Mouse (Mus musculus) heart, embryonic 14.5 days (tissue): ENCODE data around the gene Olfr190. TPM values are rescaled to one million over a fixed set of nuclear protein-coding genes. Genes with fewer than 3 reads are reported as not detected.
"Not testable (repeated sequence)": the region's sequence is repeated elsewhere in the genome, so short reads cannot be mapped to it uniquely, and the experiment has no call there.

Experiments used
- ATAC-seq: fragments of 200-750 bp; cut with Nextera tagmentation; 2 replicates; pipeline ENCODE4 v1.8.0; 2017; ENCODE audit warnings: low read depth, moderate TSS enrichment; ENCODE audit not compliant: insufficient number of reproducible peaks, insufficient read depth, low FRiP score
- H3K27ac ChIP-seq, 2 experiments: fragments of 200-500 bp in 1 of 2; fragments of 300-500 bp in 1 of 2; sonication (generic) in 1 of 2; replicated peaks in 1 of 2; 2 replicates each; pipeline ENCODE4 v1.5.1; 2012 to 2014; ENCODE audit warnings: low read depth in 2 of 2, low read length in 2 of 2, control low read depth in 1 of 2, mild to moderate bottlenecking in 1 of 2, mixed read lengths in 1 of 2; ENCODE audit not compliant: control insufficient read depth in 1 of 2, insufficient read depth in 1 of 2
- H3K27me3 ChIP-seq: fragments of 300-500 bp; sonication (generic); 2 replicates; pipeline ENCODE4 v1.6.1; 2014; ENCODE audit warnings: mild to moderate bottlenecking, low read length, control low read depth; ENCODE audit not compliant: control insufficient read depth, insufficient read depth
- H3K36me3 ChIP-seq: fragments of 300-500 bp; sonication (generic); 2 replicates; pipeline ENCODE4 v1.6.1; 2014; ENCODE audit warnings: mild to moderate bottlenecking, control low read depth, low read length, mixed read lengths; ENCODE audit not compliant: control insufficient read depth, insufficient read depth
- H3K4me1 ChIP-seq, 2 experiments: fragments of 200-500 bp in 1 of 2; fragments of 300-500 bp in 1 of 2; sonication (generic) in 1 of 2; 2 replicates each; pipeline ENCODE4 v1.6.1; 2012 to 2014; ENCODE audit warnings: low read length in 2 of 2, control low read depth in 1 of 2, mixed read lengths in 1 of 2; ENCODE audit not compliant: control insufficient read depth in 2 of 2, insufficient read depth in 2 of 2
- H3K4me2 ChIP-seq: fragments of 300-500 bp; sonication (generic); 2 replicates; pipeline ENCODE4 v1.6.1; 2014; ENCODE audit warnings: mild to moderate bottlenecking, low read length
- H3K4me3 ChIP-seq, 2 experiments: fragments of 200-500 bp in 1 of 2; fragments of 300-500 bp in 1 of 2; sonication (generic) in 1 of 2; 2 replicates each; pipeline ENCODE4 v1.5.1; 2012 to 2014; ENCODE audit warnings: low read length in 2 of 2, mild to moderate bottlenecking in 2 of 2, control low read depth in 1 of 2, low read depth in 1 of 2, moderate library complexity in 1 of 2; ENCODE audit not compliant: control insufficient read depth in 1 of 2, insufficient read depth in 1 of 2
- H3K9ac ChIP-seq: fragments of 300-500 bp; sonication (generic); 2 replicates; pipeline ENCODE4 v1.6.1; 2014; ENCODE audit warnings: mild to moderate bottlenecking, low read length
- H3K9me3 ChIP-seq: fragments of 300-500 bp; sonication (generic); 2 replicates; pipeline ENCODE4 v1.6.1; 2016; ENCODE audit warnings: low read length, control low read depth; ENCODE audit not compliant: control insufficient read depth
- WGBS: fragments of 180-500 bp; shearing (Covaris S2); extraction: QIAGEN DNeasy Blood & Tissue Kit; methylation state at CpG from one replicate; pipeline ENCODE4 v1.1.7; 2014; 5-methylcytosine and 5-hydroxymethylcytosine counted together
- polyA plus RNA-seq: library from polyadenylated mRNA; unstranded; fragments of >200 nt; fragmentation: Nextera tagmentation; extraction: Ambion mirVana; gene quantifications from 2 replicates; pipeline ENCODE4 v1.2.1, GENCODE M21; 2014

Olfr190 gene
- polyA plus RNA-seq, 1 experiment from 2014 or later = not detected

DNA sequence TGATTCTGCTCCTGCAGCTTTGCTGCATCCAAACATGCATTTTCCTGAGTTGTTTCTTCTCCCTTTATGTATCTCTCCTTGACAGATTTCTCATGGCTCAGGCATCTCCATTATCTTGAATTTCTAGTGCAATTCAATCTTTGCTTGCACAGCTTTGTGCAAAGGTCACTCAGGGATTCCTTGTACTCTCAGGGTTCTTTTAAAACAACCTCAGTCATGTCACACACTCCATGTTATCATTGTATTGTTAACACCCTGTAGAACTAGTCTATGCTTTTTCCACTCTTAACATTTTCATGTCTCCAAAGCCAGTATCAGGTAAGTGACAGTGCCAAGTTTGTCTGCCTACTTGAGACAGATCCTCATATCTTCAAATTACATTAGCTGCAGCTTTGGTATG lies 6.0 kb downstream of the Olfr190 start:
- Histone ChIP-seq H3K4me1 (no peaks in the 10 kb centered on the region), H3K4me3 (no peak overlapping the region), H3K36me3 (no peaks in the 10 kb centered on the region), H3K9ac (no peak overlapping the region), H3K4me2 (no peak overlapping the region), H3K27me3 (no peaks in the 10 kb centered on the region), H3K9me3 (no peaks in the 10 kb centered on the region), H3K27ac (no peak overlapping the region)
- ATAC-seq = no peak

DNA sequence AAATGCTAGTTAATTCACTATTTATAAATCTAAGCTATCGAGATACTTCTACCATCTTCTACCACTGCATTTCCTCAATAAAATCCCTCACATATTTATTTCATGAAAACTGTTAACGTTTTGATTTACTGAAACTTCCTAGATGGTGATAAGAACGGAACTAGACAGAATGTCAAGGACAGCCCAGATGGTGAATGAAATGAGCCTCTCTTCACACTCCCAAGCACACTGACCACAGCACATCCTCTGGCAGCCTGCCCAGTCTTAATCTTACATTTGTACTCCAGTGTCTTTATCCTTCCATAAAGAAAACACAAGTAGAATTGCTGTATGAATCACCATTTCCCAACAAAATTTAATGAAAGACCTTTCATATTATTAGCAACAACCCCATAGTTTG lies 15.4 kb downstream of the Olfr190 start:
- not testable (repeated sequence) for H3K9ac ChIP-seq, H3K36me3 ChIP-seq, H3K27ac ChIP-seq, H3K4me1 ChIP-seq, H3K27me3 ChIP-seq, ATAC-seq, H3K4me2 ChIP-seq, H3K9me3 ChIP-seq, H3K4me3 ChIP-seq
- WGBS = 38% methylated on average over 3 of the region's 3 CpGs

DNA sequence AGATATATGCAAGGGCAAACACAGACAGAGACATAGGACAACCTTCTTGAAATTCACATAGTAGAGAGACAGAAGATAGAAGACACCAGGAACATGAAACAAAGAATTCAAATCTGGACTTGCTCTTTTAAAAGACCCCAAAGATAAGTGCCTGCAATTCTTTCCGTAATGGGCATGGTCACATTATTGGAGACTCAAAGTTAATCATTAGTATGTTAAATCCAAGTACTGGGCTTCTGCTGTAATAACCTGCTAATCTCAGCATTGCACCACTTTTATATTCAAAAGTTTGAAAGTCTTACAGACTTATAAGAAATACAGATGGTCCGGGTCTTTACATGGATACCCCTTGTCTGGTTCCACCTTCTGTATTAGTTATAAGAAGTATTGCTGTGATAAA lies 28.5 kb downstream of the Olfr190 start:
- not testable (repeated sequence) for H3K9ac ChIP-seq, H3K9me3 ChIP-seq, H3K36me3 ChIP-seq, H3K4me2 ChIP-seq, ATAC-seq, H3K4me1 ChIP-seq, H3K27me3 ChIP-seq, H3K4me3 ChIP-seq, H3K27ac ChIP-seq
- WGBS = 92% methylated on average over 2 of the region's 2 CpGs

DNA sequence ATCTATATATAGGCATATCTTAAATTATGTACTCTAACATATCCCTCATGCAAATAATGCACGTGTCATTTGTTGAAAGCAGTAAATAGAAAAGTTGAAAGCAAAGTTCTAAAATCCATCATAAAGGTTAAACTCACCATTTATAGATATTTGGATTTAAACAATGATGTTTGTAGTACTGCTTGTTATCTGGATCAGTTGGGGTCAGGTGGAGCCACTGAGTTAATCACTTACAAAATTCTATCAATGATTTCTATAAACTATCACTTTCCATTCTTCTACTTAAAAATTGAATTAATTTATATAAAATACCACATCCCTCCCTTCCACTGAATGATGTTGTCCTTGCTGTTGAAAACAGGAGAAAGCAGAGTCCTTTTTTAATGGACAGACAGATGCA lies 28.9 kb downstream of the Olfr190 start:
- no peak for ATAC-seq
- Histone ChIP-seq H3K27ac (no peak overlapping the region), H3K27me3 (no peaks in the 10 kb centered on the region), H3K36me3 (no peaks in the 10 kb centered on the region), H3K9ac (no peak overlapping the region), H3K4me3 (no peak overlapping the region), H3K4me1 (no peaks in the 10 kb centered on the region), H3K9me3 (no peaks in the 10 kb centered on the region), H3K4me2 (no peak overlapping the region)
- WGBS = 70% methylated on average over 1 of the region's 1 CpGs

DNA sequence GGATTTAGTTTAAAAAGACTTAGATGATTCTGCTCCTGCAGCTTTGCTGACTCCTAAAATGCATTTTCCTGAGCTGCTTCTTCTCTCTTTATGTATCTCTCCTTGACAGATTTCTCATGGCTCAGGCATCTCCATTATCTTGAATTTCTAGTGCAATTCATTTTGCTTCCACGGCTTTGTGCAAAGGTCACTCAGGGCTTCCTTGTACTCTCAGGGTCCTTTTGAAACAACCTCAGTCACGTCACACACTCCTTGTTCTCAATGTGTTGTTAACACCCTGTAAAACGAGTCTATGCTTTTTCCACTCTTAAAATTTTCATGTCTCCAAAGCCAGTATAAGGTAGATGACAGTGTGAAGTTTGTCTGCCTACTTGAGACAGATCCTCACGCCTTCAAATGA lies 30.2 kb downstream of the Olfr190 start:
- Histone ChIP-seq H3K4me2 (no peak overlapping the region), H3K9ac (no peak overlapping the region), H3K9me3 (no peaks in the 10 kb centered on the region), H3K27ac (no peak overlapping the region), H3K36me3 (no peaks in the 10 kb centered on the region), H3K4me3 (no peak overlapping the region), H3K27me3 (no peaks in the 10 kb centered on the region), H3K4me1 (no peaks in the 10 kb centered on the region)
- no peak for ATAC-seq
- WGBS = 49% methylated on average over 4 of the region's 4 CpGs

DNA sequence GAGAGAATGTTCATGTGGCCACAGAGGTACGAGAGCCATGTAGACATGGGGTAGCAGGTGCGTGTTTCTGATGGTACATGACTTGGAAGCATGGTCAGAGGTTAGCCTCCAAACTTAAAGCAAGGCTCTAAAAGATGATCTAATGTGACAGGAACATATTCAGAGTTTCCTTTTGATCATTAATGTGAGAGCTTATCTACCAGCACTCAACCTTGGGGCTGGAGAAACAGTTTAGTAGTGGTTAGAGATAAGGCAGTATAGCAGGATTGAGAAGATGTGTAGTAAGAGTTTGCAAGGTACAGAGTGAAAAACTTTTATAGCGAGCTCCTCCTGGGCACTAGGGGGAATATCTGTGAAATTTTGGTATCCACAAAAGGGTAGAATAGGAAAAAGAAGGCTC lies 32.0 kb downstream of the Olfr190 start:
- Histone ChIP-seq H3K4me3 (no peak overlapping the region), H3K9ac (no peak overlapping the region), H3K4me2 (no peak overlapping the region), H3K27ac (no peak overlapping the region), H3K27me3 (no peaks in the 10 kb centered on the region), H3K9me3 (no peaks in the 10 kb centered on the region), H3K4me1 (no peaks in the 10 kb centered on the region), H3K36me3 (no peaks in the 10 kb centered on the region)
- WGBS = 79% methylated on average over 3 of the region's 3 CpGs
- no peak for ATAC-seq

DNA sequence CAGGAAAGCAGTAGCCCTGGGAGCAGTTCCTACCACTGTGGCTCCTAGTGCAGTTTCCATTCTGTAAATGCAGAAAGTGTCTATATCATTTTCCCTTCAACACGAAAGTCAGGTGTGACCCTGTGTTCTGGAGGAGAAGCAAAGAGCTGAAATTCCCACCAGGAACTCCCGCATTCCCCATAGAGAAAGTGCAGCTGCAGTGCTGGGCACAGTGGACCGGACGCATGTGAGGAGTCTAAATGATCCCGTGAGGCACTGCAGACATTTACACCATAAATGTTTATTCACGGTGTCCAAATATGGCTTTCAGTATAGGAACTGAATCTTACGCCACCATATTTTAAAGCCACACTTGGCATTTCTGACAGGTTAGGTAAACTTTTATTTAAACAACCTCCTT lies 38.1 kb downstream of the Olfr190 start, which contains the start of gene Olfr187:
Gene Olfr187, minus strand, starts transcription at position 58 of the 400 bp plus-strand sequence.
- no peak within 1 kb of the TSS for H3K9ac ChIP-seq

DNA sequence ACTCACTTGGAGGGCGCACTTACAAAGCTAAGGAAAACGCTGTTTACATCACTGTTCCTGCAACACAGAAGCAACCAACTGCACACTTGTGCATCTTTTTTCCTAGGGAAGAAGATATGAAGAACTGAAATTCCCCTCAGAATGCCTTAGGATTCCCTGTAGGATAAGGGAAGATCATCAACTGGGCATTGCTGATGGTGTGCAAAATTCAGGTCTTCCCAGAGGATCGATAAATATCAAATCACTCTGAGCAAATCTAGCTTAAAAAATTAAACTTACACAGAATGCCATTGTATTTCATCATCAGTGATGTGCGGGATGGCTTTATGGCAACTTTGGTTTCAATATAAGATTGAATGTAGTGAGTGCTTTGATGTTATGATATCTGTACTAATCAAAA lies 47.6 kb downstream of the Olfr190 start, which contains the start of gene Olfr186:
Gene Olfr186, minus strand, starts transcription at position 101 of the 400 bp plus-strand sequence.
- no peak for ATAC-seq
- Histone ChIP-seq H3K27ac (no peak within 1 kb of the TSS), H3K9ac (no peak within 1 kb of the TSS), H3K4me1 (no peaks in the 10 kb centered on the region), H3K27me3 (no peaks in the 10 kb centered on the region), H3K4me2 (no peak within 1 kb of the TSS), H3K4me3 (no peak within 1 kb of the TSS), H3K9me3 (no peaks in the 10 kb centered on the region), H3K36me3 (no peaks in the 10 kb centered on the region)
- 82% methylated on average over 4 of the region's 4 CpGs for whole genome bisulfite sequencing

More for the DNA sequence above, 38.1 kb downstream of the Olfr190 start, which contains the start of gene Olfr187:
- H3K27ac ChIP-seq = no peak within 1 kb of the TSS
- no peaks in the 10 kb centered on the region for H3K27me3 ChIP-seq
- no peak for ATAC-seq
- H3K4me1 ChIP-seq = no peaks in the 10 kb centered on the region
- H3K9me3 ChIP-seq = no peaks in the 10 kb centered on the region
- H3K4me2 ChIP-seq = no peak within 1 kb of the TSS
- no peak within 1 kb of the TSS for H3K4me3 ChIP-seq
- H3K36me3 ChIP-seq = no peaks in the 10 kb centered on the region
- 82% methylated on average over 7 of the region's 7 CpGs for WGBS
